Comparison of ENCODE assay signal across 10 mouse cellular contexts in genomic region chrX:6254058-6254457, GRCm38 (mm10).
DNase-seq lines count a peak whose midpoint lies in the region; ATAC-seq and TF ChIP-seq lines count a peak whose summit lies in the region.
"Had no signal": no experiment of that assay in that cellular context is flagged by ENCODE, and none has a peak within 500 bp of the region (broad histone marks: within the 10 kb centered on the region; RNA-seq: fewer than 3 reads in every experiment).

No protein-coding gene starts in this region.

- intact Hi-C loops in left cerebral cortex, adult 2 months (cut with DNase I): no loop called here
- intact Hi-C loops in left cerebral cortex, postnatal 36 days (cut with DNase I): no loop called here
- intact Hi-C loops in left cerebral cortex, postnatal 25 days (cut with DNase I): loop anchor here (10.0 kb wide), 1 partner anchor 851 kb away; no protein-coding TSS in a partner anchor

- no peak overlapping the region for H3K27ac ChIP-seq in left cerebral cortex, adult 2 months
- H3K27ac ChIP-seq: forebrain, embryonic 12.5 days; lung, embryonic 15.5 days had no signal

- no peak overlapping the region for H3K4me3 ChIP-seq in left cerebral cortex, adult 2 months
- H3K4me3 ChIP-seq: forebrain, embryonic 12.5 days; lung, embryonic 15.5 days had no signal

- DNase-seq in frontal cortex, postnatal 25 days (ENCODE audit: low spot score in 2 of 2): no peak
- DNase-seq in left cerebral cortex, adult 2 months (ENCODE audit: extremely low spot score in 1 of 2, low spot score in 2 of 2): no peak
- no peak for DNase-seq in left cerebral cortex, postnatal 36 days (ENCODE audit: low spot score in 2 of 2)
- DNase-seq in Muller cell, postnatal 12 days (ENCODE audit: inconsistent ontology term): peak; percentile 9
- DNase-seq in left cerebral cortex, postnatal 25 days (ENCODE audit: low spot score in 2 of 2): peak; percentile 28
- DNase-seq in ovary, postnatal 36 days (ENCODE audit: low spot score): no peak
- no peak for DNase-seq in ovary, postnatal 10 days (ENCODE audit: low spot score)

- TF ChIP-seq CTCF in left cerebral cortex, adult 2 months (IDR thresholded peaks at IDR 0.05): peak; percentile 61

- ATAC-seq in frontal cortex, adult (ENCODE audit: low TSS enrichment): peak; percentile 59; the same call in 1 of the 2 replicates

Comparison
In these comparisons a context has a peak if more than half of its experiments do, and no peak if none do; other contexts are left out.
1. DNase-seq: peak in Muller cell, postnatal 12 days (single experiment) and left cerebral cortex, postnatal 25 days (2 of 2); none in frontal cortex, postnatal 25 days (0 of 2), left cerebral cortex, adult 2 months (0 of 2), left cerebral cortex, postnatal 36 days (0 of 2), ovary, postnatal 36 days (single experiment) and ovary, postnatal 10 days (single experiment).